Mouse (Mus musculus) olfactory bulb, adult 2 months (tissue): Measurements from ENCODE around the gene Oxsr1.

Experiments used
- CTCF ChIP-seq: fragments of 200-500 bp; IDR thresholded peaks from 2 replicates; pipeline ENCODE4 v1.5.1; 2012; ENCODE audit warnings: low read depth, mild to moderate bottlenecking, low read length, moderate library complexity; ENCODE audit not compliant: insufficient read depth
- POLR2A ChIP-seq: fragments of 200-500 bp; IDR thresholded peaks from 2 replicates; pipeline ENCODE4 v1.6.1; 2012; ENCODE audit warnings: mild to moderate bottlenecking, low read depth, low read length, moderate library complexity; ENCODE audit not compliant: insufficient read depth

DNA sequence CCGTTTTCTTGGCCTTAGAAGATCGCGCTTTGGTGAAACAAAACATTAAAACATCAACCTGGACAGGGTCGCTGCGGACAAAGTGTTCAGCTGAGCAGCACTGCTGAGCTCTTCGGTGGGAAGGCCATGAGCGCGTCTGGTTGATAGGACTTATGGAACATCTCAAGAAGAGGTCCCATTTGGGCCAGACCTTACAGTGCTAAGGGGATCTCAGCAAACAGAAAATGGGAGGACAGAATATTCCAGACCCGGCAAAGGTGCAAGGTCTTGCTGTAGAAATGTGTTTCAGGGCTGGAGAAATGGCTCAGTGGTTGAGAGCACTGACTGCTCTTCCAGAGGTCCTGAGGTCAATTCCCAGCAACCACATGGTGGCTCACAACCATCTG lies 1.0 kb upstream of the Oxsr1 start:
- no peak for TF ChIP-seq CTCF
- TF ChIP-seq POLR2A, result no peak
